Mouse (Mus musculus): Measurements from ENCODE around the gene Rab29. TPM values are rescaled to one million over a fixed set of nuclear protein-coding genes. Genes with fewer than 3 reads are reported as not detected.

Gene Rab29
- total and polyA plus RNA-seq, 3 experiments: 23.5 to 26.3 TPM; not detected in 1

GRCm38 (mm10) chr1:131846255-131846654 lies 20.8 kb upstream of the Rab29 start:
- no peaks in the 10 kb centered on the region for H3K27me3 ChIP-seq (ENCODE audit: control insufficient read depth in 1 of 2, insufficient read depth in 2 of 2, low read length in 2 of 2)
- H3K27ac ChIP-seq (ENCODE audit: control insufficient read depth, low read depth, low read length): no peak overlapping the region
- no peak for DNase-seq (ENCODE audit: low read depth, low spot score)
- TF ChIP-seq SMC3 (IDR thresholded peaks at IDR 0.05; ENCODE audit: low read depth, low read length) (peak; percentile 14; the same call in 1 of the 2 replicates), CTCF (IDR thresholded peaks at IDR 0.05 in 2 of 3, conservative IDR thresholded peaks at IDR 0.05 in 1 of 3; ENCODE audit: control insufficient read depth in 1 of 3, insufficient read depth in 1 of 3, low read depth in 2 of 3, low read length in 3 of 3, poor library complexity in 1 of 3, severe bottlenecking in 1 of 3) (peak; percentile 20 to 53 (median 45); a peak in 5 of 6 replicates), RAD21 (IDR thresholded peaks at IDR 0.05; ENCODE audit: low read depth, low read length) (peak; percentile 41), SIN3A (IDR thresholded peaks at IDR 0.05; ENCODE audit: low read length) (no peak), ZNF384 (IDR thresholded peaks at IDR 0.05; ENCODE audit: low read depth, low read length) (no peak)
- no peak overlapping the region for H3K4me3 ChIP-seq (ENCODE audit: control insufficient read depth in 1 of 2, insufficient read depth in 1 of 2, low read depth in 2 of 2, low read length in 2 of 2)
- H3K4me1 ChIP-seq (ENCODE audit: control insufficient read depth in 1 of 2, insufficient read depth in 2 of 2, low read length in 2 of 2): no peaks in the 10 kb centered on the region
- H3K9ac ChIP-seq (ENCODE audit: control insufficient read depth, low read depth, low read length, poor library complexity, severe bottlenecking): no peak overlapping the region
- H3K36me3 ChIP-seq (ENCODE audit: control insufficient read depth in 1 of 2, insufficient read depth in 2 of 2, low read length in 2 of 2): peaks cover 0 to 1% of the 10 kb centered on the region in 2 experiments; a peak in 1 of 4 replicates
- H3K9me3 ChIP-seq (replicated peaks; ENCODE audit: insufficient read depth, low read length): no peaks in the 10 kb centered on the region
- H3K79me2 ChIP-seq (ENCODE audit: control insufficient read depth, insufficient read depth, low read length, poor library complexity): no peaks in the 10 kb centered on the region

- Histone ChIP-seq H3K4me1 (ENCODE audit: control insufficient read depth in 1 of 2, insufficient read depth in 2 of 2, low read length in 2 of 2) (peaks cover 0 to 4% of the 10 kb centered on the region in 2 experiments; a peak in 1 of 4 replicates), H3K9me3 (replicated peaks; ENCODE audit: insufficient read depth, low read length) (no peaks in the 10 kb centered on the region), H3K36me3 (ENCODE audit: control insufficient read depth in 1 of 2, insufficient read depth in 2 of 2, low read length in 2 of 2) (peaks cover 0 to 4% of the 10 kb centered on the region in 2 experiments; a peak in 2 of 4 replicates), H3K9ac (ENCODE audit: control insufficient read depth, low read depth, low read length, poor library complexity, severe bottlenecking) (no peak overlapping the region), H3K27me3 (ENCODE audit: control insufficient read depth in 1 of 2, insufficient read depth in 2 of 2, low read length in 2 of 2) (peaks cover 0 to 3% of the 10 kb centered on the region in 2 experiments; a peak in 3 of 4 replicates), H3K27ac (ENCODE audit: control insufficient read depth, low read depth, low read length) (no peak overlapping the region), H3K79me2 (ENCODE audit: control insufficient read depth, insufficient read depth, low read length, poor library complexity) (no peaks in the 10 kb centered on the region), H3K4me3 (ENCODE audit: control insufficient read depth in 1 of 2, insufficient read depth in 1 of 2, low read depth in 2 of 2, low read length in 2 of 2) (no peak overlapping the region)
- TF ChIP-seq HCFC1 (IDR thresholded peaks at IDR 0.05; ENCODE audit: low read depth, low read length) (no peak), POLR2AphosphoS2 (IDR thresholded peaks at IDR 0.05; ENCODE audit: low read length) (no peak), ZNF384 (IDR thresholded peaks at IDR 0.05; ENCODE audit: low read depth, low read length) (no peak), TBP (IDR thresholded peaks at IDR 0.05; ENCODE audit: low read depth, low read length) (no peak), GATA1 (IDR thresholded peaks at IDR 0.05; ENCODE audit: low read depth, low read length) (no peak), EP300 (IDR thresholded peaks at IDR 0.05; ENCODE audit: low read depth in 1 of 2, low read length in 2 of 2) (no peak), USF2 (IDR thresholded peaks at IDR 0.05; ENCODE audit: borderline replicate concordance in 1 of 2, insufficient read depth in 1 of 2, low read depth in 1 of 2, low read length in 2 of 2) (no peak), RCOR1 (IDR thresholded peaks at IDR 0.05; ENCODE audit: low read depth, low read length) (no peak)
- peak; percentile 21 for DNase-seq (ENCODE audit: low read depth, low spot score)
Measured at GRCm38 (mm10) chr1:131861811-131862210, 5.2 kb upstream of the Rab29 start.

GRCm38 (mm10) chr1:131865596-131865995 lies 1.4 kb upstream of the Rab29 start:
- Histone ChIP-seq H3K36me3 (ENCODE audit: control insufficient read depth in 1 of 2, insufficient read depth in 2 of 2, low read length in 2 of 2) (peaks cover 0 to 8% of the 10 kb centered on the region in 2 experiments; a peak in 2 of 4 replicates), H3K27me3 (ENCODE audit: control insufficient read depth in 1 of 2, insufficient read depth in 2 of 2, low read length in 2 of 2) (peaks cover 0 to 1% of the 10 kb centered on the region in 2 experiments; a peak in 1 of 4 replicates), H3K4me1 (ENCODE audit: control insufficient read depth in 1 of 2, insufficient read depth in 2 of 2, low read length in 2 of 2) (peaks cover 0 to 10% of the 10 kb centered on the region in 2 experiments; a peak in 3 of 4 replicates), H3K9me3 (replicated peaks; ENCODE audit: insufficient read depth, low read length) (no peaks in the 10 kb centered on the region), H3K79me2 (ENCODE audit: control insufficient read depth, insufficient read depth, low read length, poor library complexity) (peaks cover 9% of the 10 kb centered on the region), H3K27ac (ENCODE audit: control insufficient read depth, low read depth, low read length) (no peak overlapping the region), H3K9ac (ENCODE audit: control insufficient read depth, low read depth, low read length, poor library complexity, severe bottlenecking) (no peak overlapping the region; the same call in 1 of the 2 replicates), H3K4me3 (ENCODE audit: control insufficient read depth in 1 of 2, insufficient read depth in 1 of 2, low read depth in 2 of 2, low read length in 2 of 2) (no peak overlapping the region)
- no peak for DNase-seq (ENCODE audit: low read depth, low spot score)
- TF ChIP-seq ETS1 (IDR thresholded peaks at IDR 0.05; ENCODE audit: low read depth, low read length): no peak
- TF ChIP-seq POLR2AphosphoS5 (IDR thresholded peaks at IDR 0.05; ENCODE audit: borderline replicate concordance, low read depth, low read length): no peak
- no peak for TF ChIP-seq HCFC1 (IDR thresholded peaks at IDR 0.05; ENCODE audit: low read depth, low read length)
- no peak for TF ChIP-seq UBTF (IDR thresholded peaks at IDR 0.05; ENCODE audit: borderline replicate concordance, insufficient read depth, low read depth, low read length)
- no peak for TF ChIP-seq NRF1 (IDR thresholded peaks at IDR 0.05; ENCODE audit: insufficient read depth, low read depth, low read length, poor library complexity, severe bottlenecking)
- TF ChIP-seq MEF2A (IDR thresholded peaks at IDR 0.05; ENCODE audit: extremely low read depth, insufficient replicate concordance, low read depth, low read length, poor library complexity, severe bottlenecking): no peak
- TF ChIP-seq ZMIZ1 (IDR thresholded peaks at IDR 0.05; ENCODE audit: low read depth, low read length): no peak
- TF ChIP-seq MXI1 (IDR thresholded peaks at IDR 0.05; ENCODE audit: low read depth, low read length): no peak
- TF ChIP-seq TBP (IDR thresholded peaks at IDR 0.05; ENCODE audit: low read depth, low read length): no peak
- TF ChIP-seq E2F4 (IDR thresholded peaks at IDR 0.05; ENCODE audit: borderline replicate concordance, low read depth, low read length): no peak
- TF ChIP-seq TCF12 (IDR thresholded peaks at IDR 0.05; ENCODE audit: low read depth, low read length): no peak
- TF ChIP-seq POLR2A (IDR thresholded peaks at IDR 0.05; ENCODE audit: control insufficient read depth in 1 of 2, insufficient read depth in 1 of 2, low read depth in 1 of 2, low read length in 2 of 2, poor library complexity in 1 of 2): no peak
- TF ChIP-seq ZKSCAN1 (IDR thresholded peaks at IDR 0.05; ENCODE audit: low read depth, low read length): no peak
- no peak for TF ChIP-seq GABPA (IDR thresholded peaks at IDR 0.05; ENCODE audit: low read depth, low read length)
- no peak for TF ChIP-seq MYC (IDR thresholded peaks at IDR 0.05; ENCODE audit: low read depth, low read length)
